Mouse (Mus musculus): ENCODE results near the gene Gm45261.

Gene Gm45261

DNA sequence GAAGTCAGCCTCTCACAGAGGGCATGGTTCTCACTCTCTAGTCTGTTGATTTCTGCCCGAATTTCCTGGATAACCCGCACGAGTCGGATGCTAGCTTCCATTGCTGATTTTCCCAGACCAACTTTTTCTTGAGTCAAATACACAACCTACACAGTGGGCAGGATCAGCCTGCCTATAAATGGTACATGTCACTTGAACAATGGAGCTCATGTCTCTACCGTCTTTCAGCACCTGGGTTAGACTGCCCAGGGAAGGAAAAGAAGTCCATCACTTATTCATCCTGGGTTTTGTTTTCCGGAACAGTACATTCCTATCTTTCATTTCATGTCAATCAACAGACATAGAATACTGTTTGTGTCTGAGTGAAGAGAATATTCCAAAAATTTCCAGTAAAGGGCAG lies at the start of gene Gm45261:
Gm45261 (minus strand) TSS at position 101 of the 400 bp plus-strand sequence.
- in situ Hi-C loops (cut with MboI, MseI) = no loop called here

DNA sequence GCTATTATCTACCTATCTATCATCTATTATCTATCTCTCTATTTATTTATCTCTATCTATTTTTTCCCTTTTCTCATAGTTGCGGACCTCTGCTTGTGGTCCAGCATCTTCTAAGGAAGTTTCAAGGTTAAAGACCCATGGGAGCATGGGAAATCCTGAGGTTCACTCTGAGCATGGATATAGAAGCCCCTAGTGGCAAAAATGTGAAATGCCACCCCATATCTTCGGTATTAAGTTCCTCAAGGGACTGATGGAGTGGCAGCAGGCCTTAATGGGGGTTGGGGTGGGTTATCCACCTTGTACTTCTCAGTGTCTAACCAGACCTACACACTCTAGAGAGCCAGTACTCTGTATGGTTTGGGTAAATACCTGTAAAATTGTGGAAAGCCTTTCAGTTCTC lies 43.5 kb upstream of the Gm45261 start:
- in situ Hi-C loops (cut with MboI, MseI) = no loop called here

DNA sequence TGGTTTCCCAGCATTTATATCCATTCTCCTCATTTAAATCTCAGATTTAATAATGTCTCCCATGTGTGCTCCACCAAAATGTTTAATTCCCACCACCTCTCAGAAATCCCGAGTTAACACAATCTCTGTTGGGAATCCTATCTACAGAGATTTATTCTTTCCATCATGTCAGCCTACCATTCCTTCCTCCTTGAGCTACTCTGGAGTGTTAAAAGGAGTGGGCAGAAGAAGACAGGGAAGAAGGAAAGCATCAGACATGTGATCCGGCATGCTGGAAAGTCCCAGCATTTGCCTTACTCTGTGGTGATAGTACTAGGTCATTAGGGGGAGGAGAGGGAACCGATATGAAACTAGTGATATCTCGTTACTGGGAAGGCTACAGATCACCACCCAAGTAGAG lies 42.8 kb upstream of the Gm45261 start:
- in situ Hi-C loops (cut with MboI, MseI) = no loop called here

DNA sequence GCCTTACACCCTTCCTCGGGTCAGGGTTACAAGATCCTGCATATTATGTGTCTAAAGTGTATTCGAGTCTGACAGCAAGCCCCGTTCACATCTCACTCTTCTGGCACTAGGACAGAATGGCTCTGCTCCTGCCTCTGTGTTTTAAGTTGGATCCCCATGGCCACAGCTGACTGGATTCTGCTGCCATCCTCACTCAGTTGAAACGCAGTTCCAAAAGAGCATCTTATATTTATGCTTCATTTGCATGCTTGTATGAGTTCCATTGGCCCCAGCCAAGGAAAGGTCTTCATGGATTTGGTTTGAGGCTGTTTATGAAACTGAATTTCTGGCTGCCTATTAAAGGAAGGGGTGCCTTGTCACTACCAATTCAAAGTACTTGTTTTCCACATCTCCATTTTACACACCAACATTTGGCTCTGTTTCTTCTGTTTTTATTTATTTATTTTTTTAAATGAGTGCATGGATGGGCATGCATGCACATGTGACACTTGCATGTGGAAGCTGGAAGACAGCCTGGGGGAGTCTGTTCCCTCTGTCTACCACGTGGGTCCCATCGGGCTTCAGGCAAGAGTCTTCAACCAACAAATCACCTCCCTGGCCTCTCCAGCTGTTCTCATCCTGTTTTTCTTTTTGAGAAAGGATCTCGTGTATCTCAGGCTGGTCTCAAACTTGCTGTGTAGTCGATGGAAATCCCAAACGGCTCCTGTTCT lies 41.4 kb upstream of the Gm45261 start:
- in situ Hi-C loops (cut with MboI, MseI) = no loop called here

DNA sequence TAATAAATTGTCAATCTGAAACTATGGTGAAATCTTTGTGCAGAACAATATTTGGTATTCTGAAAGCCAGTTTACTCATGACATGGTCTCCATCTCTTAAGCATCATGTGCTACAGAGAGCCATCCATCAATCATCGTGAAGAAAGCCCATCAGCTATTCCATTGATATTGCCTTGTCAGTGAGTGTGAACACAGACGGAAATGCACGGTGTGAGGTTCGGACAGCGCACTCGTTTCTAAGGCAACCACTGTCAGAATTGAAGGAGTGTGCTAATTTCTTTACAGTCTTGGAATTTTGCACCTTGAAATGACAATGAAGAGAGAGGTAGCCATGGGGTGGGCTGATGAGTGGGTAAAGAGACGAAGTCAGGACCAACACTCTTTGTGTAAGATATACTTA lies 38.0 kb upstream of the Gm45261 start:
- in situ Hi-C loops (cut with MboI, MseI) = no loop called here

DNA sequence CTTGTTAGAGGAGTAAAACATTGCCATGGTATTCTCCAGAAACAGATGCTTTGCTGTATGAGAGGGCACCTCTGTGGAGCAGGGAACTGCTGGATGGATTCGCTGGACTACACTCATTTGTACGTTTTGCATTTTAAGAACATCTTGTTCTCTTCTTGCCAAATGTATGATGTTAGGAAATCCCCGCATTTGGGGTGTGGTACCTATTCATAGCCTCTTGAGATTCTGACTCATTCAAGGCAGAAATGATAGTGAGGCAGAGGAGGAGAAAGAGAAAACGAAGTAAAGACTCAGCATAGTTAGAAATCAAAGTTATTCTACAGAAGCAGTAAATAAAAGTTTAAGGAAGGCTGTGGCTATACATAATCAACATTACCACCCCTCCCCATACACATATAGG lies 35.1 kb upstream of the Gm45261 start:
- in situ Hi-C loops (cut with MboI, MseI) = no loop called here

DNA sequence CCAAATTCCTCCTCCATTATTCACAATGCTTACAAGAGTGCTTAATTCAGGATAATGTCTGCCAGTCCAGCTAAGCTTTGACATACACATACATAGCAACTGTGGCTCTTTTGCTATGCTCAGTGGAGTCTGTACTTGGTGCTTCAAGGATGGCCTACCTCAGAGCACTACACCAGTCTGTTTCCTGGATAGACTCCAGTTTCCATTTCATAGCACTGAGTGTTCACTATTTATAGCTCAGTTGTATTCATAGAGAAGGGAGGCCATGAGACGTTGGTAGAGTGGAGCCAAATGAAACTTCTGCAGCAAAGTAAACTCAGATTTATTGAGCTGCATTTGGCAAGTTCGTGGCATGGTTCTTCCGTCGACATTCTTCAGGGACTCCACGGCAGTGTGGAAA lies 22.2 kb upstream of the Gm45261 start:
- in situ Hi-C loops (cut with MboI, MseI) = no loop called here

DNA sequence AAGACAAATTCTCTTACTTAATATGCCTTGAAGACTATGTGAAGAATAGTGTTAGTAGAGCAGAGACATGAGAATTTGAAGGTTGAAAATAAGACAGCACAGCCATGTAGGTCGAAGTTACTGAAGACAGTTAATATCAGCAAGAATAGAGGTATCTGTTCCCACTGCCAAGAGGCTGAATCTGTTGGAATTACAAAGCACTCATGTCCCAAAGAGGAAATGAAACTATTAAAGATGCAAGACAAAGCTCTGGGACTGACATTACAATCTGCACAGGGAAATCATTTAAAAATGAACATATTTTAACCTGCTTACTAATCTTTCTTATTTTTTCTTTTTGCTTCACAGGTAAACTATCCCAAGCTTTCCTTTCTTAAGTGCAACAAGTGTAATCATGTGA lies 13.7 kb upstream of the Gm45261 start:
- in situ Hi-C loops (cut with MboI, MseI) = no loop called here

DNA sequence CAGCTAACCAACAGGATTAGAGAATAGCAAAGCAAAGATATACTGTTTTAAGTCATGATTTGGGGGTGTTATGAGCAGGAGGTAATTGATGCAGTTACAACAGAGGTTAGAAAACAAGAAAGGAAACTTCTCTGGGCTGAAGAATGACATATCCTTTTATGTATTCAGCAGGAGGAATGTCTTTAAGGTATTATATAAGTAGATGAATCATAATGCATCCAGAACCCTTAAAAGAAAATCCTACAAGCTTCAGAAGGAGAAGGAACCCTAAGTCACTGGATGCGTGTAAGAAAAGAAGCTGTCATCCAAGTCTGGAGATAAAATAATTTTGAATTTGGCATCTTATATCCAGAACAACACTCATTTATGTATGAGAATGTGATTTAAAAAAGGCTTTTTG lies 11.1 kb upstream of the Gm45261 start:
- in situ Hi-C loops (cut with MboI, MseI) = no loop called here

DNA sequence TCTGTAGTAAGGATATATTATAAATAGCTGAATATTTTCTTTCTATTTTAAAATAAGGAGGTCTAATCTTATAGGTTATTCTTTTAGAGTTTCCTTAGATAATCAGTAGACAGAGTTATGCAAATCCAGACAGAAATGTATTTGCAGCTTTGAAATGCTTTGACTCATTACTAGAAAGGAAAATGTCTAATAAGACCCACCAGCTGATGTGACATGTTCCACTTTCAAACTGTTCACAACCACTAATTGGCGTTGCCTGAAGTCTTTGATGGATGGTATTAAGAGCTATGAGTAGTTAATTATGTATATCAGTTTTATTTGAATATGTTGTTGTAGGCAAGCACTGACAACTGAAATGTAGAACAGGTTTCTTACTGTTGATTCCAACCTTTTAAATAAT lies 1.3 kb downstream of the Gm45261 start:
- in situ Hi-C loops (cut with MboI, MseI) = no loop called here

DNA sequence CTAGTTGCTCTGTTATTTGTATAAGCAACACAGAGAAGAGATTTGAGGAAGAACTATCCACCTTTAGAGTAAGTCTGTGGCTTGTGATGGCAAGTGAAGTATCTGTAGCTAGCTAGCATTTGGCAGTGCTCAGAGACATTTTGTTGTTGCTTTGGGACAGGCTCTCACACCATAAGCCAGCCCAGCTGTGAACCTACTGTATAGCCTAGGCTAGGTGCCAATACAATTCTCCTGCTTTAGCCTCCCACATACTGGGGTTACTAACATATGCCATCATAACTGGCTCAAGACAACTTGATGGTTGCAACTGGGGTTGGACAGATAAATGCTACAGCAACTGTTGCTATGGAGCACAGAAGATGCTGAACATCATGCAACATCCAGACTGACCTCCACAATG lies 1.8 kb downstream of the Gm45261 start:
- in situ Hi-C loops (cut with MboI, MseI) = no loop called here

DNA sequence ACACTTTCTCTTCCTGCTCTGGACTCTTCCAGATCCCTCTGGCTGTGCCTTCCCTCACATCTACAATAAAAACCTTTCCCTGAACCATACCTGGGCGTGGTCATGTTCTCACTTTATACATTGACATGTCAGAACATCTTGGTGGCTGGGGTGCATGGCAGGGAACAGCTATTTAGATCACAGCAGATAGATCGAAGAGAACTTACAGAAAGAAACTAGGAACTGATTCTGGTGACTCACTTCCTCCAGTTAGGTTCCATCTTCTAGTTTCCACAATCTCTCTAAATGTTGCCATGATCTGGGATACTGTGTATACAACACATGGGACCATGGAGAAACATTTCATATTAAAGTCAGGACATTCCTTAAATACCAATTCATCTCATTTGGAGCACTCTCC lies 7.3 kb downstream of the Gm45261 start:
- in situ Hi-C loops (cut with MboI, MseI) = no loop called here

DNA sequence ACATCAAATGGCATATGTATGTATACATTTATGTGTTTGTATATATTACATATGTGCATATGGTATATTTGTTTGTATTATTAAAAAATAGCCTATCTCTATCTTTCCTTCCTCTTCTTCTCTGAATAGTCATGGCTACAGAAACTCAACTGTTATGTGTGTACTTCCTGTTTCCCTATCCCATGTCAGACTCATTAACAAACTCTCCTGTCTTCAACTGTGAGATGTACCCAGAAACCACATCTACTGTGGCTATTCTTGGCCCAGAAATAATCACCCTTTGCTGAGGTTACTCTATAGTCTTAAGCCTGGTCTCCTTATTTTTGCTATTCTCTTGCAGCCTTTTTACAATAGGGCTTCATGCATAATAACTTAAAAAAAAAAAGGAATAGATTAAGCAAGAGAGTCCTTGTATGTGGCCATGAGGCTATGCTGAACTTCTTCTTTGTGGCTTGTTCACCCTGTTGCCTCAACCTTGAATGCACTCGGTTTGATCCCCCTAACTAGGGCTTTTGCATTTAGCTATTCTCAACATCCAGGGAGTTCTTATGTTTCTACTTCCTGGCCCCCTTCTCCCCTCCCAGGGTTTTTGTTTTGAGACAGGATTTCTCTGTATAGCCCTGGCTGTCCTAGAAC lies 9.2 kb downstream of the Gm45261 start:
- in situ Hi-C loops (cut with MboI, MseI) = no loop called here

DNA sequence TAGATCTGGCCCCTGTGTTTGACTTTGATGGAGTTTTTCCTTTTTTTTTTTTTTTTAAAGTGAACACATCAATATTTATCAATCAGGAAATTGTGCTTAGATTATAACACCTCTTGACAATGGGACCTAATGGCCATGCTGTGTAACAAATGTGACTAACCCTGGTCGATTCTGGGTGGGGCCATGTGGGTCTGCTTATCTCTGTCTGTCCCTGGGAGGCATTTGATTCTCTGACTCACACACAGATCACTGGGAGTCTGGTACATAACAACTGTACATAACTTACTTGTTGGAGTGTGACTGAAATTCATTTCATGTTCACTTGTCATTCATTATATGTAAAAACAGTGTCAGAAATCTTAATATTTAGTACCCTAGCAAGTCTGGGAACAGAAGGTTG lies 13.7 kb downstream of the Gm45261 start:
- in situ Hi-C loops (cut with MboI, MseI) = no loop called here

DNA sequence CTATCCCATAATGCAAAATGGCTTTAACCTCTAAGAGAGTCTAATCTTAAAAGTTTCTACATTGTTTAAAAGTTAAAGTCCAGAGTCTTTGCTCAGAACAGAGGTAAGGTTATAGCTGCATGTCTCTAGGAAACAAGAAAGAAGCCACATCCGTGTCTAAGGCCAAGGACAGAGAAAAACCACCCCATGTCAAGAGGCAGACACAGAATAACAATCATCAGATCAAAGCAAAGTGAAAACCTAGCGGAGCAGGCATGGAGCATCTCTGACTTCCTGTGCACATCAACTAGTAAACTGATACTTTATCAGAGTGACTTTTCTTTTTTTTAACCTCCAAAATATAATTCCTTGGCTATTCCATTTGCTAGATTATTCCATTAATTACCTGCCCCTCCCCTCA lies 20.3 kb downstream of the Gm45261 start:
- in situ Hi-C loops (cut with MboI, MseI) = no loop called here

DNA sequence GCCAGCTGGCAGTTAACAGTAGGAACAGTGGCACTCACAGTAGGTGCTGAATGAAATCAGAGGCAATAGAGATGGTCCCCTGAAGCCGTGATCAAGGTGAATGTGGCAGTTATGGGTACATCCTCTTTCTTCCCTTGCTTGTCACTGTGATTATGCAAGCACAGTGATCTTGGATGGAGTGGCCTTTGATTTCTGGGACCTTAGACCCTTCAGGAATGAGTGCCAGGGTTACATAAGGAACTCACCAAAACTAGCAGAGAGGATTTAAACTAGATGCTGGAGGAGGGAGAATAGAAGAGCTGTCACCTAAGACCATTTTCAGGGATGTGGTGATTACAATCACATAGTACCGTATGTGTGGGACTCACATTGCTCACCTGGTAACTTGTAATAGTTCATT lies 22.7 kb downstream of the Gm45261 start:
- in situ Hi-C loops (cut with MboI, MseI) = no loop called here

DNA sequence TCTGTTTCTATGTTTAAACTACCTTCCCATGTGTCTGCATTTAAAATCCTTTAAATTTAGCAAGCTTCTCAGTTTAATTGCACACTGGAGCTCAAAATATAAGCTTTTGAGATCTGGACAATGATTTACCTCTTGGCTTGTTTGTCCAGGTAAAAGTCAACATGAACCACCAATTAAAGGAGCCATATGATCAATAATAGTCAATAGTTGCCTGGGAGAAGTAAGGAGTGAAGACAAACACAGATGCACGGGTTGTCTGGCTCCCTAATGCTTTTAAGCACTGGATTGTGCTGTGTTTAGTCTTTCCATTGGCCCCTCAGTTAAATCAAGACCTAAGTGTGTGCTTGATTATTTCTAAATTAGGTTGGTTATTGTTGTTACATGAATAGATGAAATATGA lies 33.3 kb downstream of the Gm45261 start:
- in situ Hi-C loops (cut with MboI, MseI) = no loop called here

DNA sequence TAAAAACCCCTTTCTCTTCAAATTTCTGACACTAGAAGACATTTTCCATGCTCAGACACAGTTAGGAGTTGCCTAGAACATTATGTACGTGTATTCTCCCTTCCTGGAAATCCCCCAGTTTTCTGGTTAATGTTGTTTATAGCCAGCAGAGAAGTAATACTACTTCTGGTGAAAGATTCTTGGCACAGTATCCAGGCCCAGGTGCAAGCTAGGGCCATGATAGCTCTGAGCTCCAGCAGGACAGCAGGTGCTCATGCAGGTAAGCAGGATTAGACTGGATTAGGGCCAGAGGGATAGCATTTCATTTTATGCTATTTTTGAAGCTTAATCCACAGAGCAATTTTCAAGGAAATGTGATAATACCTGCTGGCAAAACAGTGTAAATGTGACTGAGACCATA lies 33.8 kb downstream of the Gm45261 start:
- in situ Hi-C loops (cut with MboI, MseI) = no loop called here

DNA sequence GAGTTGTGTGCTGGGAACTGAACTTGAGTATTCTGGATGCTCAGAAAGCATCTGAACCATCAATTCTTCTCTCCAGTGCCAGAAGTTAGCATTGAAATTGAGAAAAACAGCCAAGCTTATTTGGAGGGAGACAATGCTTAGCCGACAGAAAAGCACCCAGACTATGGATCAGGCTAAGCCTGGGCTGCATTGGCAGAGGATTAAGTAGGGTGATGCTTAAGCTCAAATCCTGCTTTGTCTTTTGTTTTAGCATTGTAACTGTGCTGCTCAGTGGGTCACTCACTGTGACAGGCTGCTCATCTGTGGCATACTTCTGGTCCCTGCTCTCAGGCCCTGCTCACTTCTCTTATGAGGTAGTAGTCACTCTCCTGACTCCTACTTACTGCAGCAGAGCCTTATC lies 36.6 kb downstream of the Gm45261 start:
- in situ Hi-C loops (cut with MboI, MseI) = loop anchor here in 1 of 2 experiments (5.0 kb wide), 1 partner anchor 63 kb away; no protein-coding TSS in a partner anchor

DNA sequence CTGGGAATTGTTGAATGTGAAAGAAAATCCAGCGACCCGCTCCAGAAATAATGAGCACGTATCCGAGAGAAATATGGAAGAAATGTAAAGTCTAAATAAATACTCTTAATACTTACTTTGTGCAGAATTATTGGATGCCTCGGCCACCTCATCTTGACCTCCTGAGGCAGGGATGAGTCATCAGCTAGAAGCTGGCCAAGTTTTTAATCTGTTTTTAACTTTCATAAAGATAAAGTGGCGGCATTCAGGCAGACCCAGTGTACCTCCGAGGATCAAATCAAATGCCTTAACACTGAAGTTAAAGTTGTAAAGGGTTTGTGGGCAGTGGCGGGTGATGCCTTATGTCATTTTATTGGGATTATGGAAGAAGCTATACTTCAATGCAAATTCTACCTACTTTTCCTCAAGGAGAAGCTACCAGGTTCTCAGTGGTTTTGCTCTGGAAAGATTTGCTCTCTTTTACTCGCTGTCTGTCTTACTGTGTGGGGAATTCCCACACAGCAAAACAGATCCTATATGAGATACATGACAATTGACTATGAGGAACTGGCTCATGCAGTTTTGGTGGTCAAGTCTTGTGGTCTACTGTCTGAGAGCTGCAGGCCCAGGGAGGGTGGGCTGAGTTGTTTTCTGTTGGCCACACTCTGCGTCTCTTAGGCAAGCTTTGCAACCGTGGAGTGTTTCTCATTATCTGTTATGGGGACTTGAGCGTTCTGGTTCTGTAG lies 42.8 kb downstream of the Gm45261 start:
- in situ Hi-C loops (cut with MboI, MseI) = loop anchor here in 1 of 2 experiments (10.0 kb wide), 1 partner anchor 234 kb away; no protein-coding TSS in a partner anchor

DNA sequence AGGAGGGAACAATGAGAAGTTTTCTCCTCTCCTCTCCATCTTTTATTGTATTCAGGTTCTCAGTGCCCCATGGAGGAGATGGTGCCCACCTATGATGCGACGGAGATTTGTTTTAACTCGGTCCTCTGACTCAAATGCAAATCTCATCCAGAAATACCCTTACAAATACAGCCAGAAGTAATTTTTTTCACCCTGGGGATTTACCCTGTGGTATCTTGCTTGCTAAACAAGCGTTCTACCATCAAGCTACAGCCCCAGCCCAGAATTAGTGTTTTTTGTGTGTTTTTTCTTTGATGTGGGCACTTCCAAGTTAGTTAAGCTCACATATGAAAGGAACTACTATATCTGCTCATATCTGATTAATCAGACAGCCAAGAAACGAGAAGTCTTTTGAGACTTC lies 44.9 kb downstream of the Gm45261 start:
- in situ Hi-C loops (cut with MboI, MseI) = loop anchor here in 1 of 2 experiments (10.0 kb wide), 1 partner anchor 232 kb away; no protein-coding TSS in a partner anchor

DNA sequence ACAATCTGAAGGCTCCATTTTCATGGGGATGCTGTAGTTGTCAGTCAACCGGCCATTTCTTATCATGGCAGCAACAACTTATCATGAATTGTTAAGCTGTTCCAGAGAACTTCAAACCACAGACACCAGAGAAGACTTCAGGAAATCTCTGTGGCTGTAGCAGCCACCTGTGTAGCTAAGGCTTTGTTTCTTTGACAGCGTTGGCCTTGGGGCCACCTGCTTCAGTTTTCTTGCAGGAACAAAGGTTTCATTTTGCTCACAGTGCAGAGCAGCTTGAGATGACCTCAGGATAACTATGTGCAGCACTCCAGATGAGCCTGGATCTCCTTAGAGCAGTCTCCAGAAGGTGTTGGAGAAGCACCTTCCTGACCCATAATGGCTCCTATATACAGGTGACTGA lies 48.7 kb downstream of the Gm45261 start:
- in situ Hi-C loops (cut with MboI, MseI) = loop anchor here in 1 of 2 experiments (10.0 kb wide), 1 partner anchor 228 kb away; no protein-coding TSS in a partner anchor
